Mouse (Mus musculus): ENCODE measurements around the gene Olfr1446.

Olfr1446 gene

GRCm38 (mm10) chr19:12893424-12893823 is at the start of gene Olfr1446:
Gene Olfr1446, minus strand, starts transcription at chr19:12893524.
- DNase-seq: no peak

GRCm38 (mm10) chr19:12930540-12930939 is 37.2 kb upstream of the Olfr1446 start, which contains the start of gene Olfr1449:
Gene Olfr1449, plus strand, starts transcription at chr19:12930840.
- no peak for DNase-seq

- DNase-seq: no peak
These were observed 31.0 kb upstream of the Olfr1446 start, which contains the start of gene Olfr1448 for GRCm38 (mm10) chr19:12924319-12924718. Gene Olfr1448, minus strand, starts transcription at chr19:12924419.

- DNase-seq: no peak
These were observed 10.3 kb upstream of the Olfr1446 start, which contains the start of gene Olfr1447 for GRCm38 (mm10) chr19:12903643-12904042. Gene Olfr1447, minus strand, starts transcription at chr19:12903743.

GRCm38 (mm10) chr19:12883555-12883954 is 9.8 kb downstream of the Olfr1446 start, which contains the start of gene Olfr1445:
Gene Olfr1445, plus strand, starts transcription at chr19:12883855.
- no peak for DNase-seq

- DNase-seq: no peak
These were observed 36.3 kb downstream of the Olfr1446 start, which contains the start of gene Olfr1444 for GRCm38 (mm10) chr19:12856983-12857382. Gene Olfr1444, plus strand, starts transcription at chr19:12857283.

GRCm38 (mm10) chr19:12846382-12846781 is 46.9 kb downstream of the Olfr1446 start, which contains the start of gene Gm5244:
Gene Gm5244, plus strand, starts transcription at chr19:12846682.
- no peak for DNase-seq

GRCm38 (mm10) chr19:12838507-12838906 is 54.8 kb downstream of the Olfr1446 start:
- no peak for DNase-seq

Measured in cerebellum, adult 9-10 months (tissue).